Mouse (Mus musculus) 3T3-L1 (cell line): Measurements from ENCODE around the gene Wfdc18.

ENCODE experiments used
- DNase-seq: peaks from one replicate; pipeline ENCODE4 v3.0.0-alpha.2; 2015; ENCODE audit warnings: low read depth, low spot score

Gene Wfdc18

DNA sequence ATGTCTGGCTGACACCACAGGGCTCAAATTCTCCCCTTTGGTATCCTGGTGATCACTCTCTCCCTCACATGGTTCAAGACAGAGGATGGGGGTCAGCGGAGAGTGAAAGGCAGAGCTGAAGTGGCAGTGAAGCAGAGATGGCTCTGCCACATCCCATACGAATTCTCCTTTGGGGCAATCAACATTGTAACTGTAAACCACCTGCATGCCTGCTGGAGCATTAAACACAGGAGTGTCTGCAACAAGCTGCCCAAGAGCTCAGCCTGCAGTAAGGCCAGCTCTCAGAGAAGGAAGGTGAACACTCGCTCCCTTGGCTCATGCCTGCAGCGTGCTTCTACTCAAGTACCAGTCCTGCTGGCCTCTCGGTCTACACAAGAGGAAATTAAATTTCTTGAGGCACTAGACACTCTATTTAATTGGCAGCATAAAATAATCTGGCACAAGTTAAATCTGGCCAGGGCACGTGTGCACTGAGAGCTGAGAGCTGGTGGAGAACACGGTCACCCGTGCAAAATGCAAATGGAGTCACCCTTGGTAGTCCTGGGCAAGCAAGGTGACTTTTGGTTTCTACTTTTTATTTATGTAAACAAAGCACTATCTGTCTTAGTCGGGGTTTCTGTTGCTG, 34.0 kb downstream of the Wfdc18 start:
- no peak for DNase-seq

DNA sequence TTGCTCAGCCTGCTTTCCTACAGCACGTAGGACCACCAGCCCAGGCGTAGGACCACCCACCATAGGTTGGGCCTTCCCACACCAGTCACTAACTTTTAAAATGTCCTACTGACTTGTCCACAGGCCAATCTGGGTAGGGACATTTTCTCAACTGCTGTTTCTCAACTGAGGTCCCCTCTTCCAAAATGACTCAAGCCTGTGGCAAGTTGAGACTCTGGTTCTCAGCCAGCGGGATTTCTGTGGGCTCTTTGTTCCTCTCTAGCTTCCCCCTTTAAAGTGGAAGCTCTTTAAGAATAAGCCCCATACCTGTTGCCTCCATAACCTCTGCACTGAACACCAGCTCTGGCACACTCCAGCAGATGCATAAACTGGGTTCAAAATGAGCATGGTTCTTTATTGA, 34.7 kb downstream of the Wfdc18 start:
- no peak for DNase-seq

DNA sequence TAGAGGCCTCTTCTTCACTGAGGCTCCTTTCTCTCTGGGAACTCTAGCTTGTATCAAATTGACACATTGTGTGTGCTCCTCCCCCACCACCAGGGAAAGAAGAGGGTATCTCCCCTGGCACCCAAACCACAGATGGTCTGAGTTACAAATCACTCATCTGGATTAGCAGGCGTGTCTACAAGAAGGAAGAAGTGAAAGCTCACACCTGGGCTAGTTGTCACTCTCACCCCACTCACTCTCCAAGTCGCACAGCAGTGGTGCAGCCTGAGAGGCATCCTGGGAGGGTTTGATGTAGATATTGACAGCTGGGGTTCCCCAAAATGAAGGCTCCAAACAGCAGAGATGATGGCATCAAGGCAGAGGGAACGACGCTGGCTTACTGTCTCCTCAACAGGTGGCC, 37.3 kb downstream of the Wfdc18 start:
- DNase-seq = no peak

DNA sequence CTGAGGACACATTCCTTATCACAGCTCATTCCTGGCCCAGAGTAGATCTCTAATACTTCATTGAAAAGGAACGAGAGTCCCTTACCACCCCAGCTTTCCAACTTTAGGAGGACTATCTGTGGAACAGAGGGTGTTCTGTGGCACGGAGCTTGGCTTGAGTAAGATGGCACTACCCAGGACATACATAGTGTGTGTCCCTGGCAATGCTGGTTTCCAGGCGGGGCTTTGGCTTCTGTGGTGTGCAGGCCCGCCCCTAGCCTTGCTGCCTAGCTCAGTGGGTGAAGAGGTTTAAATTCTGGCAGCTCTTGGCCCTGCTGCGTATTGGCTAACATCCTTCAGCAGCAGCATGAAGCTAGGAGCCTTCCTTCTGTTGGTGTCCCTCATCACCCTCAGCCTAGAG, 37.9 kb downstream of the Wfdc18 start, which contains the start of gene Wfdc21:
Wfdc21 (plus strand) TSS at position 260 of the 400 bp plus-strand sequence.
- DNase-seq = no peak

DNA sequence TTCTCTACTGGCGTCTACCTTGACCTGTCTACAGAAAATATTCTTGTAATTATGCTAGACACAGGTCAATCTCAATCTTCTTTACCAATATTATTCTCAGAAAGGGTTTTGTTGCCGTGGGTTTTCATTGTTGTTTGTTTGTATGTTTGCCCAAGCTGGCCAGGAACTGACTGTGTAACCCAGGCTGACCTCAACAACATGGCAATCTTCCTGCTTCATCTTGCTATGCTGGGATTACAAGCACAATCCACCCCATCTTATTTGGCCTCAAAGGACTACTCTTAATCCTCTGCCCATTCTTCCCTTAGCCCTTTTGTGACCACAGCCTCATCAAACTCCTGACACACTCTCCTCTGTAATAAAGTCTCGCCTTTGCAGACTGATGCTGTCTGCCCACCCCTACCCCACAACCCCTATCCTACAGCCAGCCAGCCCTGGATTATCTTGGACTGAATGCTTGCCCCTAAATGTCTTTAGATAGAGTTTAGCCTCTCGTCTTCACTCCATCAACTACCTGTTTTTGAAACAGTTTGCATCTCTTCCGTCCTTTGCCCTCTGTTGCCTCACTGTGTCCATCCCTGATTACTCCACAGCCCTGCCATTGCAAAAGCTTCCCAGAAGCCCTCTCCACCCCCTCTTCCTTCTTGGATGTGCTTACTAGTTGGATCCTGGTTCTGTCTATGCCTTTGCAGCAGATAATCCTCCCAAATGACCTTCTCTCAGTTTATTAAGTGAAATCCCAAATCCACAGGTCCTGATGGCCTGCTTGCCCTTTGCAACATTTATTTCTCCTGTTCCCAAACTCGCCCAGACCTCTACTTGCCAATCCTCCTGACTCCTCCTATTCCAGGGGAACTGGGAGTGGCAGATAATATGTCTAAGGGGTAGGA, 38.8 kb downstream of the Wfdc18 start:
- no peak for DNase-seq

DNA sequence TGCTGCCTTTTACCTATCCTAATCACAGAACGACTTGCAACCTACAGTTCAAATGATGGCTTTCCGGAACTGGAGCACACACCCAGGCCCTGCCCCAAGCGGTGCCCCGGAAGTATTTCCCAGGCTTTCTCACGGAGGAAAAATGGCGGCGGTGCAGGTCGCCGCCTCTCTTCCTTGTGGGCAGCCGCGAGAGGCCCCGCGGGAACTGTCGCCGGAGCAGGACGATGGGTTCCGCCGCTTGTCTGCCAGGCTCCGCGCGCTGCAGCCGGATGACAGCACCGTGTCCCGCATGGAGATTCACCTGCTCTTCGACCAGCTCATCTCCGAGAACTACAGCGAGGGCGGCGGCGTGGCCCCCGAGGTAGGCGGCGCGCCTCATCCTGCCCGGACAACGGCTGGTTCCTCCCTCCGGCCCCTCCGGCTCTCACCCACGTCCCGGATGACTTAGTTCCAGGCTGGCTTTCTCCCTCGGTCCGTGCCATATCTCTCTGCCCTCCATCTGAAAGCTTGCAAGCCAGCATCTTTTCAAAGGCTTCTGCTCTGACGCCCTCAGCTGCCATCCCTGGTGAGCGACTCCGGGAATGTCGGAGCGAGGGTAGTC, 44.9 kb downstream of the Wfdc18 start, which contains the start of gene Heatr6:
Heatr6 (plus strand) TSS at position 116 of the 601 bp plus-strand sequence.
- DNase-seq = peak; percentile 94

DNA sequence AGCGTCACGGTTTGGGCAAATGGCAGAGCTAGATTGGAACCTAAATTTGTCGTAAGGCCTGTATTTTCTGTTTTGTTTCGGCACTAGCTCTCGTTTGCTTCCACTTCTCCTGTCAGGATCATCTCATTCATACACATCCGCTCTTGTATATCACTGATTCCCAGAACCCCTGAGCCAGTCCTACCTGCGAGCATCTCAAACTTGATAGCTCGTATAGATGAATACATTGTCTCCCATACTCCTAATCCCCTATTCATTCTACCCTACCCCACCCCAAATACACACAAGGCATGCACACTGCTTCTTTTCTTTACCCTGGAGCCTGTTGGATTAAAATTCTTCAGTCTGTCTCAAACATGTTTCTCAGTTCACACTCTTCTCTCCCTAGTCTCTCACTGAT, 45.4 kb downstream of the Wfdc18 start:
- no peak for DNase-seq
